Mouse (Mus musculus): ENCODE measurements around the gene Cldn6.
A peak's percentile ranks its signal among the peaks of the same experiment; 100 is the strongest.

Cldn6 gene

DNA sequence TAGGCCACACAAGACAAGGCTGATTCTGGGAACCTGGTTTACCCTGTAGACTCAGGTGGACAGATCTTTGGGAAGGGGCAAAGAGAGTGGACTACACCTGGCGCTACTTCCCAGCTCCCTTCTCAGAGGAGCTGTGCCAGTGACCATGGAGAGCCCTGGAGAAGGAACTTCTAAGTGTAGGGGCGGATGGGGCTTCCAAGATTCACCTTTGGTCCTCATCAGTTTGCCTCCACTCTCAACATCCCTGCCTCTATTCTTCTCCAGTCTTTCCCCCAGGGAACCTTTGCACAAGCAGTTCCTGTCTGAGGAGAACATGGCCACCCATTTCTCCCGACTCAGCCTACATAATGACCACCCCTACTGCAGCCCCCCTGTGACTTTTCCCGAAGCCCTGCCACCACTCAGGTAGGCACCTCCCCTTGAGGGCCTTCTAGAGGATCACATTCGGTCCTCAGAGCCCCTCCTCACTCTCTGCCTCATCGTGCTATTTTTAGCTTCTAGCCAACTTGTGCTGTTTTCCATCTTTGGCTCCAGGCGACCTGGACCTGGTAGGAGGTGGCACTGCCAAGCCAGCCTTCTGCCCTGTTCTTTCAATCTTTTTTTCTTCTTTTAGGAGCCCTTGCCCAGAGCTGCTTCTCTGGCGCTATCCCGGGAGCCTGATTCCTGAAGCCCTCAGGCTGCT, 4.6 kb upstream of the Cldn6 start:
- DNase-seq (ENCODE audit: low read depth, low spot score): no peak

DNA sequence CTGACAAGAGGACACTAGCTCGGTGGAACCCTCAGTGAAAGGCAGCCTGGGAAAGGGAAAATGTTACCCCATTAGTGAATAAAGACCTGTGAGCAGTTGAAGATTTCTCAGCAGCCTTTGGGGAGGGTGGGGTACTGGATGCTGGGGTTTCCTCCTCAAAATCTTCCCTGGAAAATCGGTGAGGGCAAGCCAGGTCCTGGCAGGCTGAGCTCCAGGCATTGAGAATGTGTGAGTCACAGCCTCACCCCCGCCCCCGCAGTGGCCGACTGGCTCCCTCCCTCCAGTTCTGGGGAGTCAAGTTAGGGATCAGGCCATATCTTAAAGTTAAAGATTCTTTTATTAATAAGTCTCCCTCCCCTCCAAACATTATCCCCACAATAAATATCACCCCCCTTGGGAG, 3.9 kb upstream of the Cldn6 start:
- no peak for DNase-seq (ENCODE audit: low read depth, low spot score)

GRCm38 (mm10) chr17:23675564-23676281, 3.3 kb upstream of the Cldn6 start:
- DNase-seq (ENCODE audit: low read depth, low spot score): peak; percentile 55

- peak; percentile 57 for DNase-seq (ENCODE audit: low read depth, low spot score)
These were observed 2.5 kb upstream of the Cldn6 start for GRCm38 (mm10) chr17:23676473-23677031.

DNA sequence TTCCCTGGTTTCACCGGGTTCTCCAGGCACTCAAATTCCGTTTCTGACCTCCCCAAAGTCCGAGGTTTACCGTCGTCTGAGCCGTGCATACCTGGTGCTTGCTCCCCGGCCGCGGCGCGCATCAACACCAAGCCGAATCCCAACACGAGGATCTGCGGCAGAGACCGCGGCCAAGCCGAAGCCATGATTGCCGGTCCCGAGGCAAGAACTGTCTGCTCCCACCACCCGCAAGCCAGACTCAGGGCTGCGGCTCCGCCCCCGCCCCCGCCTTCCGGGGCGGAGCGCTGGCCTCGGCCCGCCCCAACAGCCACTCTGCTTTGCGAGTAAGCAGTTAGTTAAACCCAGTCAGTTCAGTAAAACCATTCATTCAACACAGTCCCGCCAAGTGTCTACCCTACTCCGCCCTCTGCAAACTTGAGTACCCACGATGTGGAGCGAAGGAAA, 1.8 kb upstream of the Cldn6 start, which contains the start of gene Tnfrsf12a:
Gene Tnfrsf12a, minus strand, starts transcription at position 233 of the 444 bp plus-strand sequence.
- DNase-seq (ENCODE audit: low read depth, low spot score): peak; percentile 94

- DNase-seq (ENCODE audit: low read depth, low spot score): no peak
These were observed 1.3 kb downstream of the Cldn6 start for GRCm38 (mm10) chr17:23680336-23680735.

DNA sequence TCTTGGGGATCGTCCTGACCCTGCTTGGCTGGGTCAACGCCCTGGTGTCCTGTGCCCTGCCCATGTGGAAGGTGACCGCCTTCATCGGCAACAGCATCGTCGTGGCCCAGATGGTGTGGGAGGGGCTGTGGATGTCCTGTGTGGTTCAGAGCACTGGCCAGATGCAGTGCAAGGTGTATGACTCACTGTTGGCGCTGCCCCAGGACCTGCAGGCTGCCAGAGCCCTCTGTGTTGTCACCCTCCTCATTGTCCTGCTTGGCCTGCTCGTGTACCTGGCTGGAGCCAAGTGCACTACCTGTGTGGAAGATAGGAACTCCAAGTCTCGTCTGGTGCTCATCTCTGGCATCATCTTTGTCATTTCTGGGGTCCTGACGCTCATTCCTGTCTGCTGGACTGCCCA, 2.0 kb downstream of the Cldn6 start:
- no peak for DNase-seq (ENCODE audit: low read depth, low spot score)

DNA sequence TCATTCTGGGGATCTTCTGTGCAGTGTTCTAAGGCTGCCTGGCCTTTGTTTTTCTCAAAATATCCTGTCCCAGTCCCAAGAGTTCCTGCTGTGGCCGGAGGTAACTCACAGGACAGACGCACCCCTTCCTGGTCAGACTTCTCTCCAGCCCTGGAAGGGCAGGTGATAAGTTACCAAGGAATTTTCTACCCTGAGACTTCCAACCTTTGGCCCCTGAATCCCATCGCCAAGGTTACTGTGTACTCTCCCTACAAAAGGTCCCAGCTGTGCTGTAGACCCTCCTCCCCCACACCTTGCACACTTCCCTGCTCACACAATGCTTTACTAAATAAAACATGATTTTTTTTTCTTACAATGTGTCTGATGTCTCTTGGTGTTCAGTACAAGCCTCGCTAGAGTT, 3.0 kb downstream of the Cldn6 start:
- no peak for DNase-seq (ENCODE audit: low read depth, low spot score)

GRCm38 (mm10) chr17:23682530-23682929, 3.5 kb downstream of the Cldn6 start:
- no peak for DNase-seq (ENCODE audit: low read depth, low spot score)

GRCm38 (mm10) chr17:23683226-23683625, 4.2 kb downstream of the Cldn6 start:
- no peak for DNase-seq (ENCODE audit: low read depth, low spot score)

- DNase-seq (ENCODE audit: low read depth, low spot score): no peak
These were observed 5.0 kb downstream of the Cldn6 start, which contains the start of gene Cldn9 for GRCm38 (mm10) chr17:23683856-23684672. TSS of gene Cldn9 (minus strand) at chr17:23684026.

- DNase-seq (ENCODE audit: low read depth, low spot score): no peak
These were observed 15.4 kb downstream of the Cldn6 start for GRCm38 (mm10) chr17:23694491-23694890.

DNA sequence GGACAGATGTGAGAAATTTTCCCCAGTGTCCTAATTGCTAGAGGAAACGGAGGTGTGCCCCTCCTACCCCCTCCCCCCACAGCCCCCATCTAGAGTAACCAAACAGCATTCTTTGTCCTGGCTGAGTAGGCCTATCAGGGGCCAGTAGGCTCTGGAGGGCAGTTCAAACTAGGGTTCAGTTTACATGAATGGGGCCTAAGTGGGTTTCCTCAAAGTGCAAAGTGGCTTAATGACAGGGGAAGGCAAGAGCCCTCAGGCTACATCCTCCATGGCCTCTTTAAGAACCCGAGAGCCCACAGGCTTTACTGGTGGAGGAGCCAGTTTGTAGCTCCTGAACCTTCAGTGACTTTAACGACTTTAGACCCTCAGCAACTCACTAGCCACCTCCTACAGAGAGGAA, 16.8 kb downstream of the Cldn6 start:
- no peak for DNase-seq (ENCODE audit: low read depth, low spot score)

DNA sequence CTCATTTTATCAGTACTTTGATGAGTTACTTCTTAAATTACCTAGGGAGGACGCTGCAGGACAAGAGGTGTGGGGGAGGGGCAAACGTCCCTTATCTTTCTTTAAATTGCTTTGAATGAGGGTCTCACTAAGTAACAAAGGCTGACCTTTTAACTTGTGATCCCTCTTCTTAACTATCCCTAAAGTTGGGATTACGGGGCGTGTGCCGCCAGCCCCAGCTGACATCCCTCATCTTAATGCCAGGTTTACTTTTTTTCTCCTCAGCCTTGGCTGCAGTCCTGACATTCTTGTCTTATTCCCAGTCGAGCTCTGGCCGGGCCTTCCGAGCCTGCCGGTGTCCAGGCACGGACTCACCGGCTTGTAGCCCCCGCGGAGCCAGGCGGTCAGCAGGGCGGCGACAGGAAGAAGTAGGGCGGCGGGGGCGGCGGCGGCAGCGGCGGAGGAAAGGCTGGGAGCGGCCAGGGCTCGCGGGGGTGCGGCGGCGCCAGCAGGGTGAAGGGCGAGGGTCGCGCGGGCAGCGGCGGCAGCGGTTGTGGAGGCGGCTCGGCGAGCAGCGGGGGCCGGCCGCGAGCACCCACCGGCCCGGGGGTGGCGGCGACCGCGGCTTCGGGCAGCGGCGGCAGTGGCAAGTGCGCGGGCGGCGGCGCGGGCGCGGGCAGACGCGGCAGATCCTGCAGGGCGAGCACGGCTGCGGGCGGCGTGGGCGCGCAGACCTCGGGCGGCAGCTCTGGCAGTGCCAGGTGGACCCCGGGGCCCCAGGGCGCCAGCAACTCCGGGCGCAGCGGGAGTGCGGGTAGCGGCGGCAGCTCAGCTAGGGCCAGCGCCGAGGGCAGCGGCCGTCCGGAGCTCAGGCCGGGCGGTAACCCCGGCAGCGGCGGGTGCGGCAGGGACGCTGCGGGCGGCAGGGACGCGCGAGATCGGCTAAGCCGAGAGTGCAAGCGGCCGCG, 20.4 kb downstream of the Cldn6 start:
- DNase-seq (ENCODE audit: low read depth, low spot score): peak; percentile 36

- DNase-seq (ENCODE audit: low read depth, low spot score): peak; percentile 85
These were observed 21.0 kb downstream of the Cldn6 start for GRCm38 (mm10) chr17:23700079-23700478.

DNA sequence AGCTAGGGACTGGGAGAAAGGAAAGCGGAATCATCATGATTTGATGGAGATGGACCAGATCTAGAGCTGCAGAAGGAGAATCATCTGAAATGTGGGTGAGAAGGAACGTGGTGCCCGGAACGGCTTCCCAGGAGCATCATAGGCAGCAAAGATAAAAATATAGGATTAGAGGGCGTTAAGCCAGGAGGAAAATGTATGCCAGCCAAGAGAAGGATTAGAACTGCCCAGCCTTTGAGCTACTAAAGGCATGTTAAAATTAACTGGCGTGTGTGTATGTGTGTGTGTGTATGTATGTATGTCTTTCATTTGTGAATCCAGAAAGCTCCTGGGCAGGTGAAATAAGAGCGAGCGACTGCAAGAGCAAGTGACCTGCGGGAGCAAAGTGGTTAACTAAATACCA, 24.3 kb downstream of the Cldn6 start:
- no peak for DNase-seq (ENCODE audit: low read depth, low spot score)

DNA sequence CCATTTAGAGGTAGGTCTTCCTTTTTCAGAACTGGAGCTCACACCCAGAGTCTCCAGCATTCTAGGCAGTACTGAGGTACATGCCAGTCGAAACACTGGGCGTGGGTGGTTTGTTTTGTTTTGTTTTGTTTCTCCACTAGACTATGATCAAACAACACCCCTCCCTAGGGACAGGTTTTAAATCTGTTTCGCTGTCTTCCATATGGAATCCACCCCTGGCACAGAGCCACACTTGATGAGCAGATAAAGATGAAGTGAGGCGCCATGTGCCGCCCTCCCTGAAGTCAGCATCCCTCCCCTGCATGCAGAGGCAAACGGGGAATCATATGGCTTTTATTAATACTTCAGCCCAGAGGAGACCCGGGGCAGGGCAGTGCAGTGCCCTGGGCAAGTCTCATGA, 25.7 kb downstream of the Cldn6 start:
- no peak for DNase-seq (ENCODE audit: low read depth, low spot score)

DNA sequence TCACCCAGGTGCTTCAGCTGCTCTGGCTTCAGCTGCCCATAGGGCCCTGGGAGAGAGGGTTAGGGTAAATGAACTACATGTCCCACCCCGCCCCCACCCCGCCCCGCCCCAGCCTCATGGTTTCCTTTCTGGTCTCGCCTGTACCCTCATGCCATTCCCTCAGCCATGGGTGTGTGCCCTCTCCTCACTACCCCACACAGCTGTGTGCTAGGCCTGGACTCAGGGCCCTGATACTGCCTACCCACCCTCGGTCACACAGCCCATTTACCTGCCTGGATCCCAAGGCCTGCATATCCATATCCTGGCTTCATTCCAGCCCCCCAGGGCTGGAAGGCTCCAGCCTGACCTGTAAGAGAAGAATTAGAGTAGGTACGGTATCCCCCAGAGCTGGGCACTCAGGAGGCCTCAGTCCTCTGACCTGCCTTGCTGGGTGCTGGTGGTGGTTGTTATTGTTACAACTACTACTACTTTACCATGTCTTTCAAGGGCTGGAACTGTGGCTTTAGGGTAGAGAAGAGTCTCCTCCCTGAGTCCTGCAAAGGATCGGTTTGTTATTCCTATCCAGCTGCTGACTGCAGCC, 26.6 kb downstream of the Cldn6 start:
- DNase-seq (ENCODE audit: low read depth, low spot score): no peak

DNA sequence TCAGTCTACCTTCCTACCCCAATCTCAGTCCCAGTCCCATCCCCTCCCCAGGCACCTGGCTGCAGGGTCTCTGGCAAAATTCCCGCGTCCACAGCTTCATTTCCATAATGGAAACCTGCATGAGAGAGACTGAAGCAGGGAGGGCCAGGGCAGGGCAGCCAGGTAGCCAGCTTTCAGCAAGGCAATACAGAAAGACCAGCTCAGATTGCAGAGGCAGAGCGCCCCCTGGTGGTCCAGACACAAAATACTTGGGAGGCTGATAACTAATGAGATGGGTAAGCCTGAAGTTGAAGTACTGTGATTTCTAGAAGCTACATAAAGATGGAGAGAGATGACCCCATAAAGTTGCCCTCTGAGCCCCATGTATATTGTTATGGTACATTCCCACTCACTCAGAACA, 27.2 kb downstream of the Cldn6 start:
- DNase-seq (ENCODE audit: low read depth, low spot score): peak; percentile 86

DNA sequence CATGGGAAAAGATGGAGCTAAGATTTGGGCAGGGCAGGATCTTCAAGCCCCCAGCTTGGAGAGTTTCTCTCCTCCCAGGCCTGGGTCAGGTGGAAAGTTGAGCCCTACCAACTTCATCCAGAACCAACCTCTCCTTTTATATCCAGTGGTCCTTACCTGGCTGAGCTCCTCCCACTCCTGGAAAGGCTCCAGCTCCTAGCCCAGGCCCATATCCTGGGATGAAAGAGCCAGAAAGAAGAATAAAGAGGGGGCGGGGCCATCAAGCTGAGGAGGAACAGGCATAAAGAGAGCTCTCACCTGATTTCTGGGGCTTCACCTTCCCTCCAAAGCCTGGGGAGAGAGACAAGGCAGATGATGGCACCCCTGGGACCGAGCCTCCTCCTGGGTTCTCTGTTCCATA, 38.0 kb downstream of the Cldn6 start:
- DNase-seq (ENCODE audit: low read depth, low spot score): no peak
